Mouse (Mus musculus) thymus, postnatal 0 days (tissue): ENCODE data around the gene Ank. TPM values are rescaled to one million over a fixed set of nuclear protein-coding genes. Genes with fewer than 3 reads are reported as not detected.

Experiments
- DNase-seq: peaks from one replicate; pipeline ENCODE4 v3.0.0-alpha.2; 2015; ENCODE audit warnings: low spot score
- polyA plus RNA-seq: library from polyadenylated mRNA; unstranded; fragments of >200 nt; fragmentation: Nextera tagmentation; extraction: Ambion mirVana; gene quantifications from 2 replicates; pipeline ENCODE4 v1.2.1, GENCODE M21; 2015

The Ank gene
- polyA plus RNA-seq, 1 experiment from 2014 or later, result 3.6 TPM

GRCm38 (mm10) chr15:27496596-27497299 is 30.3 kb downstream of the Ank start:
- DNase-seq, result no peak

- no peak for DNase-seq
Observed at GRCm38 (mm10) chr15:27497300-27497997, 31.0 kb downstream of the Ank start.

GRCm38 (mm10) chr15:27498078-27498477 is 31.6 kb downstream of the Ank start:
- no peak for DNase-seq

GRCm38 (mm10) chr15:27500390-27500789 is 33.9 kb downstream of the Ank start:
- DNase-seq, result no peak

- no peak for DNase-seq
Observed at GRCm38 (mm10) chr15:27502338-27502737, 35.9 kb downstream of the Ank start.

GRCm38 (mm10) chr15:27503221-27503620 is 36.7 kb downstream of the Ank start:
- no peak for DNase-seq

- no peak for DNase-seq
Observed at GRCm38 (mm10) chr15:27503801-27504730, 37.6 kb downstream of the Ank start.

GRCm38 (mm10) chr15:27506127-27506886 is 39.8 kb downstream of the Ank start:
- no peak for DNase-seq

GRCm38 (mm10) chr15:27506893-27507596 is 40.6 kb downstream of the Ank start:
- no peak for DNase-seq

- DNase-seq, result no peak
Observed at GRCm38 (mm10) chr15:27508169-27508568, 41.7 kb downstream of the Ank start.

GRCm38 (mm10) chr15:27508982-27509381 is 42.5 kb downstream of the Ank start:
- DNase-seq, result no peak

GRCm38 (mm10) chr15:27516927-27517326 is 50.5 kb downstream of the Ank start:
- DNase-seq, result no peak

GRCm38 (mm10) chr15:27518026-27518425 is 51.5 kb downstream of the Ank start:
- peak; percentile 29 for DNase-seq

- no peak for DNase-seq
Observed at GRCm38 (mm10) chr15:27519857-27520256, 53.4 kb downstream of the Ank start.

- DNase-seq, result no peak
Observed at GRCm38 (mm10) chr15:27525233-27526005, 58.9 kb downstream of the Ank start.

- DNase-seq, result no peak
Observed at GRCm38 (mm10) chr15:27528896-27529295, 62.4 kb downstream of the Ank start.

GRCm38 (mm10) chr15:27530023-27530422 is 63.5 kb downstream of the Ank start:
- DNase-seq, result no peak

- no peak for DNase-seq
Observed at GRCm38 (mm10) chr15:27533036-27533435, 66.6 kb downstream of the Ank start.

GRCm38 (mm10) chr15:27535681-27536080 is 69.2 kb downstream of the Ank start:
- DNase-seq, result no peak

- DNase-seq, result no peak
Observed at GRCm38 (mm10) chr15:27536186-27536585, 69.7 kb downstream of the Ank start.
